Mouse (Mus musculus) retina, postnatal 7 days (tissue): Measurements from ENCODE around the gene Sertm1.

Experiments used
- DNase-seq: peaks from one replicate; pipeline ENCODE4 v3.0.0-alpha.2; 2012; ENCODE audit warnings: low read depth, low spot score

The Sertm1 gene

DNA sequence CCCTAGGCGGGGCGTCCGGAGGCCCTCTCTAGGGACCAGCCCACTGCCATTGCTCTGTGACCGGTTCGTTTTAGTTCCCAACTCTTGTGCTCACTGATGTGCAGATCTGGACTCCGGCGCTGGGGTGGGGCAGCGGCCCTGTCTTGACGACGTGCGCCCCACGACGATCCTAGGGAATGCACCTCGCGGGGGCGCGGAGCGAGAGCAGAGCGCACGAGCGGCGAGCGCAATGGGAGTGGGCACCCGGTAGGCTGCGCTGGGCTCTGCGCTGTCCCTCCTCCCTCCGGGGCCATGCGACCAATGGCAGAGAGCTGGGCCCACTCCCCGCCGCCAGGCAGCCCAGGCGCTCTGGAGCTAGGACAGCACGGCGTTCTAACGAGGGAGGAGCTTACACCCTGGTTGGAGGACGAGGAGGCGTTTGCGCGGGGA, at the start of gene Sertm1:
Sertm1 (minus strand) TSS at position 245 of the 429 bp plus-strand sequence.
- DNase-seq: peak; percentile 21

- no peak for DNase-seq
Observed at GRCm38 (mm10) chr3:54964948-54965506, 49.3 kb upstream of the Sertm1 start.

- DNase-seq: no peak
Observed at GRCm38 (mm10) chr3:54943067-54943810, 27.6 kb upstream of the Sertm1 start.

- no peak for DNase-seq
Observed at GRCm38 (mm10) chr3:54934535-54934934, 18.8 kb upstream of the Sertm1 start.

DNA sequence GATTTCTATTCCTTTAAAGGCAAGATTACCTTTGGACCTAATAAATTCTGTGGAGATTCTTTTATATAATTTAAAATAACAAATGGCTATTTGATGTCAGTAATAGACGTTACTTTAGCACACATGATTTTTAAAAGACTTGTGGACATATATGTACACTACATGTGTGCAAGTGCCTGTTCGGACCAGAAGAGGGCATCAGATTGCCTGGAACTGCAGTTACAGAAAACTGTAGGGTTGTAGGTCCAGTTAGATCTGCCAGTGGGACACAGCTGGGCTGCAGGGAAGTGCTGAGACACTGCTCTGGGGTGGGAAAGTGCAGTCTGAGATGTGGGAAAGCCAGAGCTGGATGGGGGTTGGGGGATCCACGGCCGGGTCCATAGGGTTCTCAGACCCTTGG, 16.9 kb upstream of the Sertm1 start:
- no peak for DNase-seq

GRCm38 (mm10) chr3:54920425-54920824, 4.7 kb upstream of the Sertm1 start:
- DNase-seq: no peak

DNA sequence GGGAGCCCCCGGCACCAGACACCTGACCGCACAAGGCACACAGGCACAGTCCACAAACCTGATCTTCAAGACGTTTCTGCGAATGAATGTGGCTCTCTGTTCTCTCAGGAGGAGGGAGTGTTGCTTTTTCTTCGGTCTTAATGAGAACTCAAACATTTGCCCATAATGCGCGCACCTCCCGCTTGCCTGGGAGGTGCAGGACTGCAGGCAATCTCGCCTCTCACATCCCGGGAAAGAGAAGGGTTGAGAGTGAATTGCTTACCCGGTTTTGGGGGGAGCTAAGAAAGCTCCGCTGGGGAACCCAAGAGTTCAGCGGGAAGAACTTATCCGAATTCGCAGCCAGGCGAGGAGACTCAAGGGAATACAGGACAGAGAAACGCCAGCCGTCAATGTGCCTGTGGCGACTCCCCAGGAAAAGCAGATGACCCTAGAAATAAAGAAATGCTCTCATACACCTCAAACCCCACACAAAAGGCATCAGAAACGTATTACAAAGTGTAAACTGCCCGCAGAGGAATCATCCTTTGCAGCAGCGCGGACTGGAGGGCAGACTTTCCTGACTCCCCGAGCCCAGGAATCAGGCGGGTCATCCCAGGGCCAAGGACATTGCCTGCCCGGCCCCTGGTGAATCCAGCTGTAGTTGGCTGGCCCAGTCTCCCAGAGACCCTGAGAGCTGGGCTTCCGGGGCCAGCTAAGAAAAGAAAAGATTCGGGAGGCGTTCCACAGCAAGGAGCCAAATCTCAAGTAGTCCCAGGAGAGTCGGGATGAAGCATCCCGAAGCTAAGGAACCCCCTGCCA, 643 bp downstream of the Sertm1 start:
- DNase-seq: no peak

GRCm38 (mm10) chr3:54908878-54909277, 6.8 kb downstream of the Sertm1 start:
- no peak for DNase-seq

GRCm38 (mm10) chr3:54897974-54898373, 17.7 kb downstream of the Sertm1 start:
- no peak for DNase-seq

DNA sequence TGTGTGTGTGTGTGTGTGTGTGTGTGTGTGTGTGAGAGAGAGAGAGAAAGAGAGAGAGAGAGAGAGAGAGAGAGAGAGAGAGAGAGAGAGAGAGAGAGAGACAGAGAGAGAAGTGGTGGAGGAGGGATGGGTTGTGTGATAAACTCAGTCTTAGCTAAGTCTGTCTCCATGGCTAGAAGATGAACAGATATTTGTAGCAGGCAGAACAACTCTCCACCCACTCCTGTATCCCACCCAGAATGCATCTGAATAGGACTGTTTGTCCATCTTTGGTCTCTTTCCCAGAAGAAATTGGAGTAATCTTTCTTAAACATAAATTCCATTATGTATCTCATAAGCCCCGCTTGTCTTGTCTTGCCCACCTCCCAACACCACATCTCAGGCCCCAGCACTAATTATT, 20.8 kb downstream of the Sertm1 start:
- DNase-seq: no peak

- no peak for DNase-seq
Observed at GRCm38 (mm10) chr3:54892218-54892617, 23.5 kb downstream of the Sertm1 start.

GRCm38 (mm10) chr3:54886501-54886900, 29.2 kb downstream of the Sertm1 start:
- no peak for DNase-seq
